Mouse (Mus musculus) cortical plate, adult 2 months (tissue): ENCODE measurements around the gene Rgl2.

Source experiments
- CTCF ChIP-seq: fragments of 200-500 bp; IDR thresholded peaks from 2 replicates; pipeline ENCODE4 v1.5.1; 2011; ENCODE audit warnings: mild to moderate bottlenecking, control low read depth, low read length; ENCODE audit not compliant: insufficient read depth; ENCODE audit errors: extremely low read depth
- POLR2A ChIP-seq: fragments of 200-500 bp; IDR thresholded peaks from 2 replicates; pipeline ENCODE4 v1.6.1; 2011; ENCODE audit warnings: mild to moderate bottlenecking, low read length, control low read depth; ENCODE audit not compliant: insufficient read depth; ENCODE audit errors: extremely low read depth

DNA sequence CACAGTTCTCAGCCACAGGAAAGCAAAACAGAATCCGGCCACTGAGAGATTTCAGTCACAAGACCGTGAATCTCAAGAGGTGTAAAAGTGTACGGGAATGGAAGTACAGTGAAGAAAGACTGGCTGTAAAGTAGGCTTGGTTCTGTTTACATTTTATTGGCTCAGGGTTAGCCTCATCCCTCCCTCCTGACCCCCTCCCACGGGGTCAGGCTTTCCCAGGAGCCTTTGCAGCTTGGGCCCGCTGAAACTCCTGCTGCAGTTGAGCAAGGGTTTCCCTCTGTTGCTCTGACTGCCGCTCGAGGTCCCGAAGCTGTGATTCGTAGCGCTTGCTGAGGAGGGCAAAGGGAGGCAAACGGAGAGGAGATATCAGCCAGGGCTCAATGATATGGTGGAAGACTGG is 9.4 kb downstream of the Rgl2 start:
- TF ChIP-seq CTCF (no peak), POLR2A (no peak)
